Mouse (Mus musculus): ENCODE data around the gene Nt5c3. TPM values are rescaled to one million over a fixed set of nuclear protein-coding genes. Genes with fewer than 3 reads are reported as not detected.

The Nt5c3 gene
- polyA plus RNA-seq, 1 experiment from 2014 or later: 124 TPM

DNA sequence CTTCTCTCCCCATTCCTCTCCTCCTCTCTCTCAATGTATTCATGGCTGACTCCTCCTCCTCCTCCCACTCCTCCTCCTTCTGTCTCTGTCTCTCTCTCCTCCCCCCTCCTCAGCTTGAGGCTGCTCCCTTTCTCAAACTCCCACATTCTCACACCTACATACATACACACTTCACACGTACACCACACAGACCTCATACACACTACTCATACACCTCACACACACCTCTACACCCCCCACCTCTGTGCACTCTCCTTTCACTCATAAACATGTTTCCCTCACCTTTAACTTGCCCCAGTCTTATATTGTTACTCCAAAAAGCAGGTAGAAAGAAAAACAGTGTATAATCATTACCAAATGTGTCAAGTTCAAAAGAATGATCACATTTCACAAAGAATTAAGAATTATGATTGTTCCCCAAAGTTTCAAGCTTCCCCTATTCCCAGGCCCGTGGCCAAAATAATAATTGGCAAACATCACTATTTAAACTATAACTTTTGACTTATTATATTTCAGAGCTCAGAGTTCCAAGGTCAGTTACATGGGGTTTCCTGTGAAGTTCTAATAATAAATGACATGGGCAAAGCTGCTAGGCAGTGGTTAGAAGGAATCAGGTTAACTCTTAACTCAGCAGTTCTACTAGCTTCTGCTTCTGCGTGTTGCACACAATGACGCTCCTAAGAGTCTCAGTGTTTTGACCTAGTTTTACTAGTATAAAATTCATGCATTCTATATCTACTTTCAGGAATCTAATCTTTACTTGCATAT, 8.1 kb upstream of the Nt5c3 start:
- Histone ChIP-seq H3K9ac (ENCODE audit: low read length) (no peak overlapping the region), H3K4me3 (ENCODE audit: low read depth, low read length) (no peak overlapping the region), H3K27me3 (ENCODE audit: control insufficient read depth, insufficient read depth, low read length) (no peaks in the 10 kb centered on the region), H3K4me2 (replicated peaks; ENCODE audit: low read depth) (no peak overlapping the region), H3K4me1 (replicated peaks; ENCODE audit: control insufficient read depth, insufficient read depth) (no peaks in the 10 kb centered on the region), H3K27ac (replicated peaks) (no peak overlapping the region), H3K36me3 (ENCODE audit: control insufficient read depth, insufficient read depth, low read length) (no peaks in the 10 kb centered on the region), H3K9me3 (ENCODE audit: control insufficient read depth, low read length) (0 out of 2 replicates have a peak, but pooled peaks cover 2% of the 10 kb centered on the region)
- ATAC-seq (ENCODE audit: low FRiP score, low TSS enrichment): no peak
- WGBS: 59% methylated on average over 4 of the region's 4 CpGs
- no peak for TF ChIP-seq EP300 (optimal IDR thresholded peaks at IDR 0.05)
- TF ChIP-seq CTCF (IDR thresholded peaks at IDR 0.05; ENCODE audit: low read depth): no peak
- no peak for DNase-seq (ENCODE audit: low spot score)

DNA sequence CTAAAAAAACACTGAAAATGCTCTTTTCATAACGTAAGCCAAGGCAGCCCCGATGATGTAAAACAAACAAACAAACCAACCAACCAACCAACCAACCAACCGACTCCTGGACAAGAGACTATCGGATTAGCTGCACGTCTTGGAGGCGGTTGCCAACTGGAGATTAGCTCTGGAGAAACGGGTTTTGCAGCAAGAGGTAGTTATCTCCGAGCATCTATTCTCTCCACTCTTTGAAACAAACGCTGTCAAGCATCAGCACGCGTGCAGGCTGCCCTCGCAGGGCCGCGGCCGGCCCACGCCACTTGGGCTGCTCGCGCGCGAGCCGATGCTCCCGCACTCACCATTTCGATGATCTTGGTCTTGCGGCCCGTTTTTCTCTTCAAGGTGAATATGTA, 404 bp downstream of the Nt5c3 start:
- H3K27me3 ChIP-seq (ENCODE audit: control insufficient read depth, insufficient read depth, low read length): no peaks in the 10 kb centered on the region
- H3K36me3 ChIP-seq (ENCODE audit: control insufficient read depth, insufficient read depth, low read length): no peaks in the 10 kb centered on the region
- DNase-seq (ENCODE audit: low spot score) (no peak), ATAC-seq (ENCODE audit: low FRiP score, low TSS enrichment) (no peak)
- TF ChIP-seq EP300 (optimal IDR thresholded peaks at IDR 0.05) (no peak), CTCF (IDR thresholded peaks at IDR 0.05; ENCODE audit: low read depth) (no peak)
- no peaks in the 10 kb centered on the region for H3K4me1 ChIP-seq (replicated peaks; ENCODE audit: control insufficient read depth, insufficient read depth)
- under 1% methylated on average over 25 of the region's 25 CpGs for WGBS
- peak overlapping the region; percentile 66 for H3K4me2 ChIP-seq (replicated peaks; ENCODE audit: low read depth)
- peak overlapping the region; percentile 75 for H3K4me3 ChIP-seq (ENCODE audit: low read depth, low read length)
- H3K27ac ChIP-seq (replicated peaks): peak overlapping the region; percentile 84
- no peaks in the 10 kb centered on the region for H3K9me3 ChIP-seq (ENCODE audit: control insufficient read depth, low read length)
- peak overlapping the region; percentile 81 for H3K9ac ChIP-seq (ENCODE audit: low read length)

DNA sequence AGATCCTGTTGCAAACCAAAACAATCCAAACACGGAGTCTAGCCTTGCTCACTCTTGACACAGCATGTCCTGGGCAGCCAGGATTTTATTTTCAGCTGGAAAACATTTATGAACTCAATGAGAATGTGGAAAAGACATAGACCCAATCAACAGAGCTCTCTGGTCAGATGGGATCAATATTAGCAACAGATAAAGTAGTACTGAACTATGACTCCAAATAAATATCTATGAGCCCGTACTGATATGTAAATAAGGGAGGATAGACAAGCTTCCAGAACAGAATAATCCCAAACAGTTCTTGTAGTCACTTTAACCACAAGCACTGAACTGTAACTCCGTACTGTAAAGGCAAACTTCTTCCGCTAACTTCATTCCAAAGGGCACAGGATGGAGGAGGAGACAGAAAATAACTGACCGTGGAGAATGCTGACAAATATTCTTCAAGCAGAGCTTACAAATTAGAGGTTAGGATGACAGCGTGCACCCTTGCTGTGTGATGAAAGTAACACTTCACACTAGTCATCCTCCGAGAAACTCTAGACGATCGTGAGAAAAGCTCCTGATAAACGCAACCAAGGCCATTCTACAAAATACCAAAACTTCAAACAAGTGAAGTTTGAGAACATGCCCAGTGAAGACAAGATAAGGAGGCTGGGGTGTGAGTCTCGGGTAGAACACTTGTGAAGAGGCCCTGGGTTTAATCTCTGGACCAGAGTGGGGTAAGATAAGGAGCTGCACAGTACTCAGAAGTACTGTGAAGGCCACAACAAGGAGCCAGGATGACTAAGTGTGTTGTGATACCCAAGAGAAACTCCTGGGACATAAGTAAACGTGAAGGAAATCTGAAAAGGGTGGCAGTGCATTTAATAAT, 3.3 kb downstream of the Nt5c3 start:
- no peak overlapping the region for H3K4me2 ChIP-seq (replicated peaks; ENCODE audit: low read depth)
- no peaks in the 10 kb centered on the region for H3K4me1 ChIP-seq (replicated peaks; ENCODE audit: control insufficient read depth, insufficient read depth)
- TF ChIP-seq EP300 (optimal IDR thresholded peaks at IDR 0.05): no peak
- no peak for TF ChIP-seq CTCF (IDR thresholded peaks at IDR 0.05; ENCODE audit: low read depth)
- no peak overlapping the region for H3K27ac ChIP-seq (replicated peaks)
- no peak for DNase-seq (ENCODE audit: low spot score)
- no peaks in the 10 kb centered on the region for H3K27me3 ChIP-seq (ENCODE audit: control insufficient read depth, insufficient read depth, low read length)
- no peak overlapping the region for H3K9ac ChIP-seq (ENCODE audit: low read length)
- H3K4me3 ChIP-seq (ENCODE audit: low read depth, low read length): no peak overlapping the region
- ATAC-seq (ENCODE audit: low FRiP score, low TSS enrichment): no peak
- WGBS: 57% methylated on average over 12 of the region's 12 CpGs
- H3K36me3 ChIP-seq (ENCODE audit: control insufficient read depth, insufficient read depth, low read length): no peaks in the 10 kb centered on the region
- H3K9me3 ChIP-seq (ENCODE audit: control insufficient read depth, low read length): no peaks in the 10 kb centered on the region

DNA sequence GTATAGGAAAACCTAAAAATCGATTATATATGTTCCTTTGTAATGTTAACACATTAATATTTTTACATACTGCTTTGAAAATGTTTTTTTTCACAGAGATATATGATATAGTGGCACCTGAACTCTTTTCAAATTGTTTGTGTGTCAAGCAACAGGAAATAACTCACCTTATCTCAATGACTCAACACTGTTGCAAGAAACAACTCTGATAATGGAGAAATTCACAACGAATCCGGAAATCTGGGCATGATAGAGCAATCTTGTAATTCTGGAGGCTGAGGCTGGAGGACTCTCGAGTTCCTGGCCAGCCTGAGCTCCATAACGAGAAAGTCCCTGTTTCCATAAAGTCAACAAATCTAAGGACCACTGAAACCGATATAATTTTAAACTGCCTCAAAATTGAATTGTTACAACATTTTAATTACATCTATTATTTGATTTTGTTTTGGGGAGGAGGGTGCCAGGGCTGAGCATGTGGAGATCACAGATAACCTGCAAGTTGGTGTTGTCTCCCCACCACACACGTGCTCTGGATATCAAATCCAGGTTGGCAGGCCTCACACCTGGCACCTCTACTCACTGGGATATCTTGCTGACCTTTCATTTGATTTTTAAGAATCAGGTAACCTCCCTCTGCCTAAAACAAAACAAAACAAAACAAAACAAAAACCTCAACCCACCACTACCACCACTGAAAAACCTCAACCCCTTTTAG, 4.2 kb downstream of the Nt5c3 start:
- TF ChIP-seq CTCF (IDR thresholded peaks at IDR 0.05; ENCODE audit: low read depth): no peak
- TF ChIP-seq EP300 (optimal IDR thresholded peaks at IDR 0.05): no peak
- no peaks in the 10 kb centered on the region for H3K4me1 ChIP-seq (replicated peaks; ENCODE audit: control insufficient read depth, insufficient read depth)

DNA sequence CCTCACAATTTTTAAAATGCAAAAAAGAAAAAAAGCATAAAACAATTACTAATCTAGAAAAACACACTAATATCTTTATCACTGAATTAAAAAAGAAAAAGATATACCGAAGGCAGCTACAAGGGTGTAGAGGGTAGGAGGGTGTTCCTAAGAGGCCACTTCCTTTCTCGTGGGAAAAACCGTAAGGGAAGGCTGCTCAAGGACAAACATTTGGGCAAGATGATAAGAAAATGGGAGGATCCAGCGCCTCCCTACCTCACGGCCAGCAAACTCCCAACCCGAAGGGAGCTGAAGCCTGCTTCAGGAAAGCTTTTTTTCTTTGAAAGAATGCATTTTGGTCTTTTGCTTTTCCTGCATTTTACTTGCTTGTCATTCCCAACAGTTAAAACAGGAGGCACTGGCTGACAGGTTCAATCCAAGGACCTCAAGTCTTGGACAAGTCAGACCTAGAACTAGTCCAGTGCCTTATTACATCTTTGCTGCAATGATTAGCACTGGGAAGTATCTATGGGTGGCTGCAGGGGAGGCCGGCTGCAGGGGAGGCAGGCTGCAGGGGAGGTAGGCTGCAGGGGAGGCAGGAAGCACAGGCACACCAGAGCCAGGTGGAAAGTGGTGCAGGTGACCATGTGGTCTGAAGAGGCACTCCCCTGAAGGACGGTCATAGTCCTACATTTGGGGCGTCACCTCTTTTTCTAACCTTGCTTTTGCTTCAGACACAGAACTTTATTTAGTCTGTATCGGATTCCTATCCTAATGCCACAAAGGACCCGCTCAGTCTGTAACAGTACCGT, 6.0 kb downstream of the Nt5c3 start:
- ATAC-seq (ENCODE audit: low FRiP score, low TSS enrichment) (peak; percentile 60; the same call in 1 of the 2 replicates), DNase-seq (ENCODE audit: low spot score) (peak; percentile 34)
- H3K4me3 ChIP-seq (ENCODE audit: low read depth, low read length): no peak overlapping the region
- 0 out of 2 replicates have a peak overlapping the region, but pooled peaks have one; percentile 17 for H3K4me2 ChIP-seq (replicated peaks; ENCODE audit: low read depth)
- H3K27me3 ChIP-seq (ENCODE audit: control insufficient read depth, insufficient read depth, low read length): no peaks in the 10 kb centered on the region
- H3K4me1 ChIP-seq (replicated peaks; ENCODE audit: control insufficient read depth, insufficient read depth): no peaks in the 10 kb centered on the region
- 49% methylated on average over 12 of the region's 12 CpGs for WGBS
- no peaks in the 10 kb centered on the region for H3K9me3 ChIP-seq (ENCODE audit: control insufficient read depth, low read length)
- TF ChIP-seq EP300 (optimal IDR thresholded peaks at IDR 0.05) (no peak), CTCF (IDR thresholded peaks at IDR 0.05; ENCODE audit: low read depth) (no peak)
- H3K36me3 ChIP-seq (ENCODE audit: control insufficient read depth, insufficient read depth, low read length): no peaks in the 10 kb centered on the region
- H3K27ac ChIP-seq (replicated peaks): peak overlapping the region; percentile 58
- no peak overlapping the region for H3K9ac ChIP-seq (ENCODE audit: low read length)

More for the DNA sequence above, 4.2 kb downstream of the Nt5c3 start:
- Histone ChIP-seq H3K4me2 (replicated peaks; ENCODE audit: low read depth) (no peak overlapping the region), H3K27me3 (ENCODE audit: control insufficient read depth, insufficient read depth, low read length) (no peaks in the 10 kb centered on the region), H3K36me3 (ENCODE audit: control insufficient read depth, insufficient read depth, low read length) (no peaks in the 10 kb centered on the region), H3K4me3 (ENCODE audit: low read depth, low read length) (no peak overlapping the region), H3K9me3 (ENCODE audit: control insufficient read depth, low read length) (no peaks in the 10 kb centered on the region), H3K9ac (ENCODE audit: low read length) (no peak overlapping the region), H3K27ac (replicated peaks) (0 out of 2 replicates have a peak overlapping the region, but pooled peaks have one; percentile 13)
- 70% methylated on average over 7 of the region's 7 CpGs for WGBS
- no peak for DNase-seq (ENCODE audit: low spot score)
- no peak for ATAC-seq (ENCODE audit: low FRiP score, low TSS enrichment)
